Mouse (Mus musculus) gastrocnemius, adult 2 months (tissue): ENCODE results near the gene 4931428F04Rik. TPM values are rescaled to one million over a fixed set of nuclear protein-coding genes. Genes with fewer than 3 reads are reported as not detected.
"Not testable (repeated sequence)": the region's sequence is repeated elsewhere in the genome, so short reads cannot be mapped to it uniquely, and the experiment has no call there.

Experiments used
- DNase-seq: peaks from one replicate; pipeline ENCODE4 v3.0.0; 2022
- H3K27ac ChIP-seq: fragments of 200-600 bp; 2 replicates; pipeline ENCODE4 v1.8.1; 2022; ENCODE audit warnings: mild to moderate bottlenecking
- H3K4me3 ChIP-seq: fragments of 200-600 bp; 2 replicates; pipeline ENCODE4 v1.8.1; 2022; ENCODE audit warnings: mild to moderate bottlenecking, moderate library complexity
- CTCF ChIP-seq: fragments of 200-600 bp; IDR thresholded peaks from 2 replicates; pipeline ENCODE4 v1.8.1; 2022; ENCODE audit warnings: antibody characterized with exemption, mild to moderate bottlenecking, moderate library complexity
- intact Hi-C: fragments of 180-260 bp; cut with DNase I; formaldehyde crosslinking; loops from one replicate; pipeline ENCODE4 v1.15.1; 2025
- total RNA-seq, 2 experiments: library from RNA; stranded (reverse); gene quantifications; 2 replicates each; pipeline ENCODE4 v1.2.3; 2021

Gene 4931428F04Rik
- total RNA-seq, 2 experiments from 2014 or later = 0.33 to 0.98 TPM

DNA sequence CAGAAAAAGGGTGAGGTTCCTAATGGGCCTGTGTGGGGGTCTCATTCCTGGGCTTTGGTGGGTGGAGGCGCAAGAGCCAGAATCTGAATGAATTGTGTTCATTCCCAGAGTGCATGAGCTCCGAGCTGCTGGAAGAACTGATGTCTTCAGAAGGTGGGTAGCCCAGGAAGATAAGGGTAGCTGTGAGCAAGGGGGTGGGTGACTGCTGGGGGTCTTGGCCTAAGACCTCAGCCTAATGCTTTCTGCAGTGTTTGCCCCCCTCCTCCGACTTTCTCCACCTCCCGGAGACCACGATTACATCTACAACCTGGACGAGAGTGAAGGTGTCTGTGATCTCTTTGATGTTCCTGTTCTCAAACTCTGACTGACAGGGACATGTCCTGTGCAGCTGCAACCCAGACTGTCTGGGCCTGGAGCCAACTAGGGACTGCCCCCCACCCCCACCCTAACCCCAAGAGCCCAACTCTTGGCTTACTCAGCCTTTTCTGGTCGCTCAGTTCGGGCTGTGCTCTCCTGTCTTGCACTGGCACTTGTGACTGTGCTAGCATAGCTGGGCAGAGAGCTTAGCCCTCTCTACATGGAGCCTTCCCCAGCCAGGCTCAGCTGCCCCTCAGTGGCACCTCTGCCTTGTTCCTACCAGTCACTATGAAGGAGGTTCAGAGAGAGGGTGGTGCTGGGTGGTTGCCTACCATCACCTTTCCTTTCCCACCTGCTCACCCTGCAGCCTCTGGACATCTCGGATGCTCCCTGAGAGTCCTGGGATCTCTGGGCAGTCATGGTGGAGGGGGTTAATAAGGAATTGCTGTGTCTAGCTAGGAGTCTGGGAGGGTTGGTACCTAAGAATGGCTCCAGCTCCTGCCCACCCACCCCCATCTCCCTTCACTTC lies 14.9 kb upstream of the 4931428F04Rik start:
- peak overlapping the region; percentile 78 for H3K27ac ChIP-seq

DNA sequence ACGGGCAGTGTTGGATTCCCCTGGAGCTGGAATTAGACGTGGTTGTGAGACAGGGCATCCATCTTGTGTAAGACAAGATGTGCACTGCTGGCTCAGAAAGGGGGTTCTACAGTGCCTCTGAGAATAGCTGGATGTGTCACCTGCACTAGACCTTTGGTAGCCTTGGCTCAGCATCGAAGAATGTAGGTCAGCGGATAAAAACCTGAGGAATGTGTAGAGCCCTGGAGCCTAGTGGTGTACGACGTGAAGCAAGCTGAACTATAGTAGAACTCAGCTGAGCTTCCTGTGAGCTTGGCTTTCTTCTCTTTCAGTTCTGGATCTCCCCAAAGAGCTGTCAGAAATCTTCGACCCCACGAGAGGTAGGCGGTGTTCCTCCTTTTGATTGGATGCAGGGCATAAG lies 14.2 kb upstream of the 4931428F04Rik start:
- DNase-seq = peak; percentile 23
- Histone ChIP-seq H3K27ac (peak overlapping the region; percentile 78), H3K4me3 (no peak overlapping the region)
- intact Hi-C loops = no loop called here
- TF ChIP-seq CTCF = no peak

More for the DNA sequence above, 14.9 kb upstream of the 4931428F04Rik start:
- intact Hi-C loops = no loop called here
- no peak overlapping the region; the same call in 1 of the 2 replicates for H3K4me3 ChIP-seq
- TF ChIP-seq CTCF = no peak
- peak; percentile 61 for DNase-seq

DNA sequence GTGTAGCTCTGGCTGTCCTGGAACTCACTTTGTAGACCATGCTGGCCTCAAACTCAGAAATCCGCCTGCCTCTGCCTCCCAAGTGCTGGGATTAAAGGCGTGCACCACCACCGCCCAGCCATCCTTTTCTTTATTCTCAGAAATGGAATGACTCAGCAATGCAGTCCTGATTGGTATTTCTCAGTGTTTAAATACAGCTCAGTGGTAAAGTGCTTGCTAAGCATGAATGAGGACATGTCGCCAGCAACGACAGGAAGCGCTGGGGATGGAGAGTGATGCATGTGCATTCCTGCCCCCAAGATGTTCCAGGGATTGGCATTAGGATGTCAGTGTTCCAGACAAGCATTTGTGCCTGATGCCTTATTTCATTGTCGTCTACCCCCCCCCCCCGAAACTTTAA lies 13.7 kb upstream of the 4931428F04Rik start:
- no peak for TF ChIP-seq CTCF
- intact Hi-C loops = no loop called here
- Histone ChIP-seq H3K4me3 (no peak overlapping the region), H3K27ac (no peak overlapping the region)
- DNase-seq = peak; percentile 11

DNA sequence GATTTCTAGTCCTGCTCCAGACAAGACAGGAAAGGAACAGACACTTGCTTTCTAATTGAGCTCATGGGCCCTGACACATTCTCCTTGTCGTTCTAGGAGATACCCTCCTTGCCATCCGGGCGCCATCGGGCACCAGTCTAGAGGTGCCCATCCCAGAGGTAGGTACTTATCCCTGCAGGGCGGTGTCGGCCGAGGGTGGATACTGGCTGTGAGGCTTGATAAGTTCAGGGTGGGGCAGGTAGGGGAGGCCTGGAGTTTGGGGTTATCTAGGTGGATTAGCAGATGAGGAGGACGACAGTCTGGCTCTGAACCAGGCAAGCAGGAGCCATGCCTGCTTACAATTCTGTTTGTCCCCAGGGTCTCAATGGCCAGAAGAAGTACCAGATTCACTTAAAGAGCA lies 10.3 kb upstream of the 4931428F04Rik start:
- no peak for TF ChIP-seq CTCF
- peak; percentile 27 for DNase-seq
- Histone ChIP-seq H3K27ac (no peak overlapping the region), H3K4me3 (no peak overlapping the region)
- intact Hi-C loops = loop anchor here (2.0 kb wide), 1 partner anchor 27 kb away; the partner anchor contains the start of genes Lrrc29 and Tmem208

DNA sequence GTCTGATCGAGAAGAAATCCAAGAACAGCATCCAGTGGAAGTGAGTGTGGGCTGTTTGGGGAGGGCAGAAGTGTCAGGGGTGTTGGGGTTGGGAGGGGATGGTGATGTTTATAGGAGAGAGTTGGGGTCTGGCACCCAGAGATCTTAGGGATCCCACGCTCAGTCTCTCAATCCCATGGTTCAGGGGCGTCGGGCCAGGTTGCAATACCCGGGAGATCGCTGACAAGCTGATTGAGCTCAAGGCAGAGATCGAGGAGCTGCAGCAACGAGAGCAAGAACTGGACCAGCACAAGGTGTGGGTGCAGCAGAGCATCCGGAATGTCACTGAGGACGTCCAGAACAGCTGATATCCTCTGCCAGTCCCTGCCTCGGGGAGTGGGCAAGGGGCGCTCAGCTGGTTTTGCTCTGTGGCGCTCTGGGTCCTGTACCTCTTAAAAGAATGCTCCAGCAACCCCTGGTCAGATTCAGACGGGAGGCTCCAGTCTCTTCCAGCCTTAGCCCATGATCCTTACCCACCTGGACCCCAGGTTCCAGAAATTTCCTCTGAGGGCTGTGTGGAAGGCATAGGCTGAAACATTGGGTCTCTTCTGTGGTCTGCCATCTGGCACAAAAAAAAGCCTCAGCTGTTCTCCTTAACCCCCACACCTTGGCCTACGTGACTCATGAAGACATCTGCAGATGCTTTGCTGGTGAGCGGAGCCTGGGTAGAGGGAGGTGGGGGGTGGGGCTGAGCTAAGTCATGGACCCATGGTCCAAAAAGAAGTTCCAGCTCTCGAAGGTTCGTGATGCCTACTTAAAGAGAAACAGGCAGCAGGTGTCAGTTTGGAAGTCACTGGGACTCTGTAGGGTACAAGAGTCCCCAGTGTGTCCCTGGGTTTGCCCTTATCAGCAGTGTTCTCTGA lies 8.9 kb upstream of the 4931428F04Rik start:
- Histone ChIP-seq H3K27ac (peak overlapping the region; percentile 91), H3K4me3 (peak overlapping the region; percentile 99)
- intact Hi-C loops = loop anchor here (2.0 kb wide), 1 partner anchor 28 kb away; the partner anchor contains the start of genes Lrrc29 and Tmem208
- DNase-seq = peak; percentile 31
- TF ChIP-seq CTCF = no peak

DNA sequence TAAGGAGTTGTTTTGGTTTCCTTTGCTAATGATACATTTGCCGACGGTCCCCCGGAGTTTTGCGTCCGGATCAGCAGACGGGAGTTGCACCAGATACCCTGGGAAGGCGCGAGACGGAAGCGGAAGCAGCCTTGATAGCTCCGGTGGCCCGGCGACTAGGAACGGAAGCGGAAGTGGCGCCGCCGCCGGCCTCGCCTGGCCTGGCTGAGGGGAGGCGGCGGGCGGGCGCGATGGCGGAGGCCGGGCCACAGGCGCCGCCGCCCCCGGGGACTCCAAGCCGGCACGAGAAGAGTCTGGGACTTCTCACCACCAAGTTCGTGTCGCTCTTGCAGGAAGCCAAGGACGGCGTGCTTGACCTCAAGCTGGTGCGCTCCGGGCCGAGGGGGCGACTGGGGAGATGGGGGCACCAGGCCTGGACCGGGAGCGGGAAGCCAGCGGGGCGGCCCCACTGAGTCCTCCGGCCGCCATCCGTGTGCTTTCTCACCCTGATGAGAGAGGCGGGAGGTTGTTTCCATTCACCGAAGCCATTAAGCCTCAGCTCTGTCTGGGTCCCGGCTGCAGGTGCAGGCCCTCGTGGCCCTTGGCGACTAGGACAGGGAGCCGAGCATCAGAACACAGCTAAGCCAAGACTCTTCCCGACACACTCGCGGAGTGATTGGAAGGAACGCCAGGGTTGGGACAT lies 8.0 kb upstream of the 4931428F04Rik start, which contains the start of gene E2f4:
Gene E2f4 (plus strand): TSS at position 153 of the 682 bp plus-strand sequence.
- H3K27ac ChIP-seq = peak within 1 kb of the TSS; percentile 91
- intact Hi-C loops = loop anchor here (2.0 kb wide), 1 partner anchor 29 kb away; the partner anchor contains the start of genes Lrrc29 and Tmem208
- 0 out of 2 replicates have a peak, but pooled peaks have one; percentile 3 for TF ChIP-seq CTCF
- H3K4me3 ChIP-seq = peak within 1 kb of the TSS; percentile 99
- DNase-seq = peak; percentile 96

DNA sequence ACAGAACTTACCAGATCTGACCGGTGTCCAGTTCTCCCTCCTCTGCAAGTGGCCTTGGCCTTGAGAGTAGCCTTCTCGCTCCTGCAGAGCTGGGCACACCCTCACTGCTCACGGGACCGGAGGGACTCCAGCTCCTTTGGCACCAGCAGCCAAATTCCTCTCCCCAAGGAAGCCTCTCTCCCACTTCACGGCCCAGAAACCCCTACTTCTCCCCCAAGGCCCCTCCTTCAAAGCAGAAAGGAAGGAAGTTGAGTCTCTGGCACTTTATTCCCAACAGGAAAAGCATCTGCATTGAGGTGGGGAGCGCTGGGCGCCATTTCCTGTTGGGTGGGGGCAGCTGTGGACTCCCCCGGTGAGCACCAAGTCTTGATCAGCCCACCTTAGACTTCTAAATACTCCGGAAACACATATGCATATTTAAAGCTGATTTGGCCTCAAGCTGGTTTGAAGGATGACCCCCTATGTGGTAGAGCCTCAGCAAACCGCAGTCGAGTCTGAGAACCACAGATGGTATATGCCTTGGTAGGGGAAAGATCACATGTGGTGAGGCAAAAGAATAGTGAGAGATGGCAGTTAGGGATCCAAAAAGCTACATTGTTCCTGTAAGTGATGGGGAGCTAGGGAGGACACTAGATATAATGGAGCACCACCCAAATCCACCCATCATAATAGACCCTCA lies 6.4 kb upstream of the 4931428F04Rik start, which contains the start of gene Exoc3l:
Gene Exoc3l (minus strand): TSS at position 207 of the 679 bp plus-strand sequence.
- peak within 1 kb of the TSS; percentile 99 for H3K4me3 ChIP-seq
- intact Hi-C loops = no loop called here
- TF ChIP-seq CTCF = no peak
- peak within 1 kb of the TSS; percentile 91 for H3K27ac ChIP-seq
- DNase-seq = no peak

DNA sequence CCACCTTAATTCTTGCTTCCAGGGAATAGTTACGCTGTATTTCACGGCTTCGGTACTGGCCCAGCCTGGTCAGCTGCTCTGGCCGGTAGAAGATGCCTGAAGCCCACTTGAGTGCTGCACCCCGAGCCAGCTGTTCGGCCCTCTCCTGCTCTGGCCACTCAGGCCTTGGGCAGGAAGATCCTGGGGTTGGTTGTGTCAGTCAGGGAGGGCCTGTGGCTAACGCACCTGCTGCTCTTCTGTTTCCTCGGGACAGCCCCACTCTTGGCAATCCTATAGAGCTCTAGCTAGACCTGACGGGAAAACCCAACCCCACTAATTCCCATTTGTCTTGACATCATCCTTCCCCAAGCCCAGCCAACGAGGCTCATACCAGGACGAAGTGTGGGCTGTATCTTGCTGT lies 5.6 kb upstream of the 4931428F04Rik start:
- TF ChIP-seq CTCF = no peak
- Histone ChIP-seq H3K4me3 (peak overlapping the region; percentile 61), H3K27ac (peak overlapping the region; percentile 91)
- intact Hi-C loops = no loop called here
- no peak for DNase-seq

DNA sequence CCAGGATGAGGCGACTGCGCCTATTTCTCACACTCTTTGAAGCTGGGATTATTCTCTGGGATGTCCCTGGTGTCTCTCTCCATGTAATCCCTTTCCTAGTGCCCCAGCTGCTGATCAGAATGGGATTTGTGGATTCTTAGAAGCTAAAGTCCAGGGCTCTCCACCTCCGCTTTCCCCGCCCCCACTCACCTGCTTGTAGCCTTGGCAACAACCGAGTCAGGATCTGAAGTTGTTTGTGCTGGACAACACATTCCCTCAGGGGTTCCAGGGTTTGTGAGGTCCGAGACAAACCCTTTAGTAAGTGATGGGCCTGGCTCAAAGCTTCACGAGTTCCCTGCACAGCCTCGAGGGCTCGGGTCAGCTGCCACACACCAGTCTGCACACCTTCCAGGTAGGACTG lies 5.1 kb upstream of the 4931428F04Rik start:
- DNase-seq = no peak
- no peak for TF ChIP-seq CTCF
- peak overlapping the region; percentile 61 for H3K4me3 ChIP-seq
- intact Hi-C loops = no loop called here
- peak overlapping the region; percentile 91; the same call in 1 of the 2 replicates for H3K27ac ChIP-seq

DNA sequence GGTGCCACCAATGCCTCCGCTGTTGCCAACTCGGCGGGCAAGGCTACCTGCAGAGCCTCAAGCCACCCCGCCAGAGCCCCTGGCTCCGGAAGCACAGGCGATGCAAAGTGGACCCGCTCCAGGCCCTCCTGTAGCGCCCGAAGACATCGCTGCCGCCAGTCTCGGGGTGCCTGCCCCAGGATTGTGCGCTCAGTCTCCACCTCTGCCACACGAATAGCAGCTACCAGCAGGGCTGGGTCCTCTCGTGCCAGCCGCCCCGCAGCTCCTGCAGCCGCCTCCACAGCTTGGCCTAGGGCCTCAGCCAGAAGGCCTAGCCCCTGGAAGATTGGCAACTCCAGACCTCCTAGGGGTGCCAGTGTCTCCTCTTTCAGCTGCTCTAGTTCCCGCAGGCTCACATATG lies 3.7 kb upstream of the 4931428F04Rik start:
- no peak overlapping the region for H3K4me3 ChIP-seq
- DNase-seq = no peak
- intact Hi-C loops = no loop called here
- no peak for TF ChIP-seq CTCF
- no peak overlapping the region for H3K27ac ChIP-seq

DNA sequence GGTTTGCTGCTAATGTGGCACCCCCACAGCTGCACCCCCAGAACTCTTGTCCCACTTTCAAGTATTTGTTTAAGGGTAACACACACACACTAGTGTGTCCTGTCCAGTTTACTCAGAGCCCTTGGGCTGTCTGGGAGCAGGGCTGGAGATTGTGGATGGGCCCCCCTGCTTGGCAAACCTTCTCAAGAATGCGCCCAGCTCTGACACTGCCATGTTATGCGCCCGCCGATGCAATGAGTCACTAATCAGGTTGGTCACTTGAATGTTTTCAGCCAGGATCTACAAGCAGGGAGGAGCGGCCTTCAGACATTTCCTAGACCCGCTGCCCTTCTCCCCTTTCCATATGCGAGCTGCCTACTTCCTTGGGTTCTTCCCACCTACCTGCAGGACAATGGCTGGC lies 2.8 kb upstream of the 4931428F04Rik start:
- Histone ChIP-seq H3K4me3 (no peak overlapping the region), H3K27ac (no peak overlapping the region)
- no peak for TF ChIP-seq CTCF
- DNase-seq = no peak
- intact Hi-C loops = no loop called here

DNA sequence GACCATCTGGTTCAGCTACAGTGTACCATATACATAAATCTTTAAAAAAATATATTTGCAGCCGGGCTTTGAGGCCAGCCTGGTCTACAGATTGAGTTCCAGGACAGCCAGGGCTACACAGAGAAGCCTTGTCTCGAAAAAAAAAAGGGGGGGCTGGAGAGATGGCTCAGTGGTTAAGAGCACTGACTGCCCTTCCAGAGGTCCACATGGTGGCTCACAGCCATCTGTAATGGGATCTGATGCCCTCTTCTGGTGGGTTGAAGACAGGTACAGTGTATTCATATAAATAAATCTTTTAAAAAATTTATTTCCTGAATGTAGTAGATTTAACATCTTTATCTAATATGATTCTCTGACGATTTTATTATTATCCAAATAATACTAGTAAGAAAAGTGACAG lies 2.1 kb upstream of the 4931428F04Rik start:
- H3K4me3 ChIP-seq, H3K27ac ChIP-seq, DNase-seq, intact Hi-C loops: not testable (repeated sequence)
- TF ChIP-seq CTCF = peak; percentile 20; the same call in 1 of the 2 replicates

DNA sequence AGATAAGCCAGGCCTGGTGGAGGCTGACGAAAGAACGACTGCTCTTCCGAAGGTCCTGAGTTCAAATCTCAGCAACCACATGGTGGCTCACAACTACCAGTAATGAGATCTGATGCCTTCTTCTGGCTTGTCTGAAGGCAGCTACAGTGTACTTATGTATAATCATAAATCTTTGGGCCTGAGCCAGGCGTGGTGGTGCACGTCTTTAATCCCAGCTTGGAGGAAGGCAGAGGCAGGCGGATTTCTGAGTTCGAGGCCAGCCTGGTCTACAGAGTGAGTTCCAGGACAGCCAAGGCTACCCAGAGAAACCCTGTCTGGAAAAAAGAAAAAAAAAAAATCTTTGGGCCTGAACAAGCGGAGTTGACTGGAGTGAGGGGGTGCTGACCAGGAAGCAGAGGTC lies 1.7 kb upstream of the 4931428F04Rik start:
- H3K4me3 ChIP-seq, DNase-seq, H3K27ac ChIP-seq, intact Hi-C loops: not testable (repeated sequence)
